Mouse (Mus musculus): ENCODE results near the gene 1700008O03Rik. TPM values are rescaled to one million over a fixed set of nuclear protein-coding genes. Genes with fewer than 3 reads are reported as not detected.
A peak's percentile ranks its signal among the peaks of the same experiment; 100 is the strongest.

The 1700008O03Rik gene
- polyA plus RNA-seq, 1 experiment from 2014 or later = 0.40 TPM

DNA sequence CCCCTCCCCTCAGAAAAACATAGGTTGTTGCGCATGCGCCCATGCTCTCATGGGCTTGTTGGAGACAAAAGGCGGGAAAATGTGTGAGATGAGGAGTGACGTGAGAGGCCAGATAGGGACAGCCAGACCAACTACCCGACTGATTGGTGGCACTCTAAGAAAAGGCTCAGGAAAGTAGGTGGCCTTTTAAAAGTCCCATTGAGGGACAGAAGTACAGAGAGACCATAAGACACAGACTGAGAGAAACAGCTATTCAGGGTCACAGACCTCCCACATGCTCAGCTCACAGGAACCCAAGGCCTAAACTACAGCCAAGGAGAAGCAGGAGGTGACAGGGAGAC, 20.4 kb upstream of the 1700008O03Rik start:
- ATAC-seq (ENCODE audit: insufficient number of reproducible peaks, low FRiP score) = peak; percentile 19; the same call in 1 of the 2 replicates
- H3K9me3 ChIP-seq (replicated peaks) = no peaks in the 10 kb centered on the region
- no peaks in the 10 kb centered on the region for H3K36me3 ChIP-seq
- H3K4me3 ChIP-seq = no peak overlapping the region
- H3K4me1 ChIP-seq (replicated peaks) = no peaks in the 10 kb centered on the region; the same call in 1 of the 2 replicates
- no peak overlapping the region for H3K9ac ChIP-seq
- no peak overlapping the region for H3K27ac ChIP-seq (ENCODE audit: poor library complexity, severe bottlenecking)
- peak overlapping the region; percentile 70; the same call in 1 of the 2 replicates for H3K4me2 ChIP-seq
- WGBS = 2% methylated on average over 5 of the region's 5 CpGs
- H3K27me3 ChIP-seq (replicated peaks) = peaks cover 24% of the 10 kb centered on the region

DNA sequence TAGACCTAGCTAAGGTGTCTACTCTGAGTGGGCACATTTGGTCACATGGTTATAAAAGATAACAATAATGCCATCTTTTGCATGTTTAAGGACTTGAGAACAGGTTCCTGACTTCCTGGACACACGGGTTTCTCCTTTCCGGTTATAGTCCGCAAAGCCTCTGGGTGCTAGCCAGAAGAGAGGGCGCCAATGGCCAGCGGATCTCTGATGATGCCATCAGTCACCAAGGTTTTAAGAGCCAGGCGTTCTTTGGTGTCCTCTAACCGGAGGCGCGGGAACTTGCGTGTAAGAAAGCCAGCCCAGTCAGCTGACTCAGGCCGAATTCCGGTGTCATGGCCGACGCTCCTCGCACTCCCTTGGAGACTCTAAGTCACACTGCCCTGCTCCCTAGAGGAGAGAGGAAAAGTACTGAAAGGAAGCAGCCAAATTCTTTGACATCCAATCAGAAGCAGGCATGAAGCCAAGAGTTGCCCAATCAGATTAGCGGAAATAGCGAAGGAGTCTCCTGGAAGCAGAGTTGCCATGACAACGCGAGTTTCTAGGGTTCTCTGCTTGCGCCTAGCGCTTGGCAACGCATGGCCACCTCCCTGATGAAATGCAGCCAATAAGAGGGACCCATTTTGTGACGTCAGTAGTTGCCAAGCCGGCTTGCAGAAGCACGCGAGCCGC, 19.9 kb upstream of the 1700008O03Rik start:
- WGBS = 2% methylated on average over 27 of the region's 27 CpGs
- Histone ChIP-seq H3K4me1 (replicated peaks) (no peaks in the 10 kb centered on the region; the same call in 1 of the 2 replicates), H3K9ac (peak overlapping the region; percentile 47; the same call in 1 of the 2 replicates), H3K36me3 (no peaks in the 10 kb centered on the region), H3K27me3 (replicated peaks) (peaks cover 25% of the 10 kb centered on the region), H3K4me2 (peak overlapping the region; percentile 70), H3K9me3 (replicated peaks) (no peaks in the 10 kb centered on the region), H3K27ac (ENCODE audit: poor library complexity, severe bottlenecking) (peak overlapping the region; percentile 63), H3K4me3 (peak overlapping the region; percentile 46)
- ATAC-seq (ENCODE audit: insufficient number of reproducible peaks, low FRiP score) = peak; percentile 94

DNA sequence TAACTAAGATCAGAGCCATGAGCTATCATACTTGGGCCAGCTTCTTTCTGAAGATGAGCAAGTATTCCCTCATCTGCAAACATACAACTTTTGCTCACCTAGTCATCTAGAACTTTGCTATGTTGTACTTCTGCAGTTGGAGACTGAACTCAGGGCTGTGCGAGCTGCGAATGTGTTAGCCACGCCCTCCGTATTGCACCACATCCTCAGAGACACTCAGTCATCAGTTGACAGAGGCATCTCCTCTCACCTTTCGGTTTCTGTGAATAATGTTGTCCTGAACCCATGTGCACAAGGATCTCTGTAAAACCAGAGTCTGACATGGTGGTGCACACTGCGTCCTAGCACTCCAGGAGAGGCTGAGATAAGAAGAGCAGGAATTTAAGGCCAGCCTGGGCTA, 16.1 kb upstream of the 1700008O03Rik start:
- Histone ChIP-seq H3K4me1 (replicated peaks) (peaks cover 6% of the 10 kb centered on the region; the same call in 1 of the 2 replicates), H3K36me3 (no peaks in the 10 kb centered on the region), H3K4me3 (no peak overlapping the region), H3K27ac (ENCODE audit: poor library complexity, severe bottlenecking) (no peak overlapping the region), H3K27me3 (replicated peaks) (peaks cover 15% of the 10 kb centered on the region), H3K4me2 (no peak overlapping the region), H3K9me3 (replicated peaks) (no peaks in the 10 kb centered on the region), H3K9ac (no peak overlapping the region)
- 72% methylated on average over 6 of the region's 6 CpGs for WGBS
- no peak for ATAC-seq (ENCODE audit: insufficient number of reproducible peaks, low FRiP score)

DNA sequence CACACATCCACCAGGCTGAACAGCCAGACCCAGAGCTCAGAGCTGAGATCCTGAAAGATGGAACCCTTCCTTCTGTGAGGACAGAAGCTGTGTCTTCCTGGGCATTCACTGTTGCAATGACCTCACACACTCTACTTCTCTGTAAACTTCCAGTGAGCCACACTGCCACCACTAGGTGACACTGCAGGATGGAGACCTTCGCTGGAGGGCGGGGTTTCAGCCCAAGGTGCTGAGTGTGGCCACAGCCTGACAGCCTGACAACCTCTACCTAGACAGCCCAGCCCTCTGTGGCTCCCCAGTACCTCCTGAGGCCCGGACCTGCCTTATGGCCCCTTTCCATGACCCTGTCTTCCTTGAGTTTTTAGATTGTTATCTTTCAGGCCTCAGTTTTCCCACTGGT, 12.9 kb upstream of the 1700008O03Rik start:
- Histone ChIP-seq H3K4me2 (no peak overlapping the region), H3K9me3 (replicated peaks) (no peaks in the 10 kb centered on the region), H3K4me3 (no peak overlapping the region), H3K36me3 (no peaks in the 10 kb centered on the region), H3K4me1 (replicated peaks) (0 out of 2 replicates have a peak, but pooled peaks cover 6% of the 10 kb centered on the region), H3K9ac (no peak overlapping the region), H3K27ac (ENCODE audit: poor library complexity, severe bottlenecking) (no peak overlapping the region), H3K27me3 (replicated peaks) (peaks cover 25% of the 10 kb centered on the region)
- peak; percentile 76 for ATAC-seq (ENCODE audit: insufficient number of reproducible peaks, low FRiP score)
- 8% methylated on average over 3 of the region's 3 CpGs for WGBS

DNA sequence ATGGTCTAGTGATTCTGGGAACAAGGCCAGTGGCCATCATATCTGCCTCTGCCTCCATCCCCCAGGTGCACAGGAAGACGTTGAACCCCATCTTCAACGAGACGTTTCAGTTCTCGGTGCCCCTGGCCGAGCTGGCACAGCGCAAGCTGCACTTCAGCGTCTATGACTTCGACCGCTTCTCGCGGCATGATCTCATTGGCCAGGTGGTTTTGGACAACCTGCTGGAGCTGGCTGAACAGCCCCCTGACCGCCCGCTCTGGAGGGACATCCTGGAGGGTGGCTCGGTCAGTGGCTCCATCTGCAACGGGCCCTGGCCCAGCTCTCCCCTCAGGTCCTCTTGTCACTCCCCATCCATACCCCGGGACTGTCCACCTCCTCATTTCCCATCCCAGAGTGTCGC, 7.7 kb upstream of the 1700008O03Rik start:
- Histone ChIP-seq H3K27me3 (replicated peaks) (peaks cover 42% of the 10 kb centered on the region), H3K36me3 (no peaks in the 10 kb centered on the region), H3K4me2 (no peak overlapping the region), H3K4me1 (replicated peaks) (no peaks in the 10 kb centered on the region), H3K27ac (ENCODE audit: poor library complexity, severe bottlenecking) (no peak overlapping the region), H3K4me3 (no peak overlapping the region), H3K9ac (no peak overlapping the region), H3K9me3 (replicated peaks) (no peaks in the 10 kb centered on the region)
- 90% methylated on average over 17 of the region's 17 CpGs for WGBS
- no peak for ATAC-seq (ENCODE audit: insufficient number of reproducible peaks, low FRiP score)

DNA sequence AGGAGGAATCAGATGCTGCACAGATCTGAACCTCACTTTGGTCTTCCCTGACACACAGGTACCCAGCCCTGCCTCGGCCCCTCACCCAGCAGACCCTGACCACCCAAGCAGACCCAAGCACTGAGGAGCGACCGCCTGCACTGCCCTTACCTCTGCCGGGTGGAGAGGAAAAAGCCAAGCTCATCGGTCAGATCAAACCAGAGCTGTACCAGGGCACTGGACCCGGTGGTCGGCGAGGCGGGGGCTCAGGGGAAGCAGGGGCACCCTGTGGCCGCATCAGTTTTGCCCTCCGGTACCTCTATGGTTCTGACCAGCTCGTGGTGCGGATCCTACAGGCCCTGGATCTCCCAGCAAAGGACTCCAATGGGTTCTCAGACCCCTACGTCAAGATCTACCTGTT, 6.7 kb upstream of the 1700008O03Rik start:
- Histone ChIP-seq H3K9me3 (replicated peaks) (no peaks in the 10 kb centered on the region), H3K4me1 (replicated peaks) (no peaks in the 10 kb centered on the region), H3K4me2 (no peak overlapping the region), H3K9ac (no peak overlapping the region), H3K27ac (ENCODE audit: poor library complexity, severe bottlenecking) (no peak overlapping the region), H3K27me3 (replicated peaks) (peaks cover 51% of the 10 kb centered on the region), H3K4me3 (no peak overlapping the region), H3K36me3 (no peaks in the 10 kb centered on the region)
- no peak for ATAC-seq (ENCODE audit: insufficient number of reproducible peaks, low FRiP score)
- 81% methylated on average over 14 of the region's 14 CpGs for WGBS

DNA sequence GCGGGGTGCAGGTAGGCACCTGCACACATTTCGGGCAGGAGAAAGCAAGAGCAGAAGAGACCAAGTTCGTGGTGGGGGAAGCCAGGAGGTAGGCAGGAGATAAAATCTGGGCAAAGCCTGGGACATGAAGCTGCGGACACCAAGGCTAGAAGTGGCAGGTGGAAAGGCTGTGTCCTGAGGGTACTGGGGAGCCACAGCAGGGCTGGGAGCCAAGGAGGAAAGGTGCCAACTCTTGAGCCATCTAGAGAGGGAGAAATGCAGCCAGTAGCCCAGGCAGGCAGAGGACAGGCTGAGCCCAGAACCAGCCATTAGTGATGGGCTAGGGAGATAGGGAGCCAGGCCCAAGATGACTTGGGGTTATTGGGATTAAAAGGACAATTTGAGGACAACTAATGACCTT, 6.2 kb upstream of the 1700008O03Rik start:
- 71% methylated on average over 4 of the region's 4 CpGs for WGBS
- Histone ChIP-seq H3K9me3 (replicated peaks) (no peaks in the 10 kb centered on the region), H3K9ac (no peak overlapping the region), H3K36me3 (no peaks in the 10 kb centered on the region), H3K27ac (ENCODE audit: poor library complexity, severe bottlenecking) (no peak overlapping the region), H3K4me2 (no peak overlapping the region), H3K4me3 (no peak overlapping the region), H3K4me1 (replicated peaks) (no peaks in the 10 kb centered on the region), H3K27me3 (replicated peaks) (peaks cover 53% of the 10 kb centered on the region)
- ATAC-seq (ENCODE audit: insufficient number of reproducible peaks, low FRiP score) = no peak

DNA sequence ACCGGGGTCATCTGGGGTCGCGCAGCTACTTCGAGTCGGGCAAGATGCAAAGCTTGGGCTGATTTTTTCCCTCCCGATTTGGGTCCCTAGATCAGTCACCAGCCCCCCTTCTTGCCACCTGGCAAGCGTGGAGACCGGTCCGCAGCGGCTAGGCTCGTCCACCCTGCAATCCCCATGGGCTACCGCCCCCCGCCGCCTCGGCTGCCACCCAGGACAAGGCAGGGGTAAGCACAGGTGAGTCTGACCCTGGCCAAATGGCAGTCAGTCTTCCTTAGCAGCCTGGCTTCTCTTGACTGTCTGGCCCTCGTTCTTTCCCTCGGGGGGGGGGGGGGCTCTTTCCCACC, 932 bp downstream of the 1700008O03Rik start:
- under 1% methylated on average over 17 of the region's 17 CpGs for WGBS
- ATAC-seq (ENCODE audit: insufficient number of reproducible peaks, low FRiP score) = 0 out of 2 replicates have a peak, but pooled peaks have one; percentile 40
- Histone ChIP-seq H3K27ac (ENCODE audit: poor library complexity, severe bottlenecking) (no peak overlapping the region), H3K9ac (peak overlapping the region; percentile 42), H3K36me3 (no peaks in the 10 kb centered on the region), H3K27me3 (replicated peaks) (peaks cover 64% of the 10 kb centered on the region), H3K9me3 (replicated peaks) (no peaks in the 10 kb centered on the region), H3K4me2 (peak overlapping the region; percentile 95), H3K4me3 (peak overlapping the region; percentile 57), H3K4me1 (replicated peaks) (peaks cover 9% of the 10 kb centered on the region)

DNA sequence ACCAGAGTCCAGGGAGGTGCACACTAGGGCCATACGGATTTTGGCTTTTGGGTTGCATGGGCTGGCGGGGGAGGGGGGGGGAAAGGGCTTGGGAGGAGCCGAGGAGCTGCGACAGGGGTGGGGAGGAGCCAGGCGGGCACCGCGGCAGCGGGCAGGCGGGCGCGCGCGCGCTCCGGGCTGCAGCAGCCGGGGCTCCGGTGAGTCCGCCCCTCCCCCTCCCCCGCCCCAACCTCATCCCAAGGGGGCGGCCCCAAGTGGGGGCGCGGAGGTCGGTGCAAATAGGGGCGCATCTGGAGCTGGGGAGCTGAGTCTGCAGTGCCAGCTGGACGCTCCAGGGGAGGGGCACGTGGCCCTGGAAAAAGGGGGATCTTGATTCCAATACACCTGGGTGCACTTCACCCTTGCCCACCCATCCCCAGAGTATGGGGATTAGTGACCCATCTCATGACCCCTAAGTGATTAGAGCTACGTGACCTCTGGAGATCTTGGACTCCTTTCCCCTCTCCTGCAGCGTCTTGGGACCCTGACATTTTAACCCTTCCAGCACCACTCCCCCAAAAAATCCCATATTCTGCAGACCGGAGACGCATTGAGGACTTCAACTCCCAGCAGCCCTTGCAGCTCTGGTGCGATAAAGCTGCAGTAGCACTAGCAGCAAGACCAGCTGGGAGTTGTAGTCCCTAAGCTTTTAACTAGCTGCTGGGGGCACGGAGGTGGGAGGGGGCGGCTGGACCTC, 1.5 kb downstream of the 1700008O03Rik start, which contains the start of gene Syt3:
Syt3 (plus strand) TSS at position 123 of the 736 bp plus-strand sequence.
- ATAC-seq (ENCODE audit: insufficient number of reproducible peaks, low FRiP score) = peak; percentile 74
- Histone ChIP-seq H3K4me2 (peak within 1 kb of the TSS; percentile 95), H3K27ac (ENCODE audit: poor library complexity, severe bottlenecking) (no peak within 1 kb of the TSS), H3K36me3 (no peaks in the 10 kb centered on the region), H3K4me3 (peak within 1 kb of the TSS; percentile 57), H3K9me3 (replicated peaks) (no peaks in the 10 kb centered on the region), H3K9ac (peak within 1 kb of the TSS; percentile 69), H3K4me1 (replicated peaks) (peaks cover 9% of the 10 kb centered on the region), H3K27me3 (replicated peaks) (peaks cover 64% of the 10 kb centered on the region)
- under 1% methylated on average over 19 of the region's 33 CpGs for WGBS

DNA sequence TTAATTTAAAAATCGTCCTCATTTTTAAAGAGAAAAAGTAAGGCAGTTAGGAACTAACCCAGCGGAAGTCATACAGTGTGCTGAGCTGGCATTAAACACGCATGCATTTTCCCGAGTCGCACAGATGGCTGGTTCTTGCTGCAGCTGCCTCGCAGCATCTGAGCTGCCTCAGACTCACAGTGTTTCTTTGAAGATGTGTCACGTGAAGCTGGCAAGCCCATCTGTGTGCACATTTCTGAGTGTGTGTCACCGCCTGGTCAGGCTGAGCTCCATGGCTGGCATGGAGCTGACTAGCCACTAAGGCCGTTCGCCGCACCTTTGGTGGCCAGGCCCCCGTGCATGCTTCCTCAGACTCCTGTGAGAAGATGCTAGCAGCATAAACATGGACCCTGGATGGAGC, 3.1 kb downstream of the 1700008O03Rik start:
- H3K9ac ChIP-seq = no peak overlapping the region
- H3K9me3 ChIP-seq (replicated peaks) = no peaks in the 10 kb centered on the region
- H3K27ac ChIP-seq (ENCODE audit: poor library complexity, severe bottlenecking) = no peak overlapping the region
- WGBS = 75% methylated on average over 12 of the region's 12 CpGs
- H3K4me3 ChIP-seq = no peak overlapping the region
- H3K4me2 ChIP-seq = no peak overlapping the region
- H3K36me3 ChIP-seq = no peaks in the 10 kb centered on the region
- H3K27me3 ChIP-seq (replicated peaks) = peaks cover 54% of the 10 kb centered on the region
- H3K4me1 ChIP-seq (replicated peaks) = peaks cover 18% of the 10 kb centered on the region
- no peak for ATAC-seq (ENCODE audit: insufficient number of reproducible peaks, low FRiP score)

DNA sequence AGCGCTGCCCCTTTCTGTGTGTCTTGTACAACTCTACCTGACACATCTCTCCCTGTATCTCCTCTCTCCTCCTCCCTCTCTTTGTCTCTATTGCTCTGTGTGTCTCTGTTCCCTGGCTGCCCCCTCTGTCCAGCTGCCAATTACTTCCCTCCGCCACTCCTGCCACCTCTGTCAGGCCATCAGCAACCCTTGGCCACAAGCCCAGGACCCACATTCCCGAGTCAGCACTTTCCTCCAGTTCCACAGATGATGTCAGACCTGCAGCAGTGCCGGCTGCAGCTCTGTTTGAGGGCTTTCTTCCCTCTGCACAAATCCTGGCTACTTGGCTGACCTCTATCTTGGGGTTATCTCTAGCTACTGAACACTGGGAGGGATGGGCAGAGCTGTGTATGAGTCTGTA, 7.3 kb downstream of the 1700008O03Rik start:
- 22% methylated on average over 4 of the region's 4 CpGs for WGBS

More for the DNA sequence above, 7.3 kb downstream of the 1700008O03Rik start:
- H3K4me2 ChIP-seq = no peak overlapping the region
- H3K4me1 ChIP-seq (replicated peaks) = peaks cover 18% of the 10 kb centered on the region
- H3K4me3 ChIP-seq = no peak overlapping the region
- H3K27ac ChIP-seq (ENCODE audit: poor library complexity, severe bottlenecking) = 0 out of 2 replicates have a peak overlapping the region, but pooled peaks have one; percentile 14
- H3K27me3 ChIP-seq (replicated peaks) = peaks cover 19% of the 10 kb centered on the region
- H3K9me3 ChIP-seq (replicated peaks) = no peaks in the 10 kb centered on the region
- H3K9ac ChIP-seq = no peak overlapping the region
- ATAC-seq (ENCODE audit: insufficient number of reproducible peaks, low FRiP score) = peak; percentile 36; the same call in 1 of the 2 replicates
- H3K36me3 ChIP-seq = no peaks in the 10 kb centered on the region
